Mouse (Mus musculus) heart, adult 9 months (tissue): ENCODE measurements at regions not wholly inside any gene's neighbourhood (a gene's known extent, or its start where the extent isn't known, plus 50 kb on each side); places are given as distances from the start of the nearest gene placed in this dataset.

Source experiments
- DNase-seq, 2 experiments: peaks; one replicate each; pipeline ENCODE4 v3.0.0; 2022; ENCODE audit warnings: low spot score in 2 of 2

GRCm38 (mm10) chr15:33780960-33781359, 576.7 kb downstream of the 9430069I07Rik start:
- no peak for DNase-seq

- peak; percentile 22 to 33 for DNase-seq
These were observed 598.2 kb downstream of the 9430069I07Rik start for GRCm38 (mm10) chr15:33759496-33759895.

GRCm38 (mm10) chr15:33758771-33759170, 598.9 kb downstream of the 9430069I07Rik start:
- peak in 1 of 2 experiments; percentile 10 for DNase-seq
